Mouse (Mus musculus) myocyte (in vitro differentiated cells): ENCODE measurements around the gene Iqub. TPM values are rescaled to one million over a fixed set of nuclear protein-coding genes. Genes with fewer than 3 reads are reported as not detected.

Experiments
- H3K27me3 ChIP-seq: one replicate; pipeline ENCODE4 v1.6.1; 2011; ENCODE audit not compliant: control insufficient read depth, insufficient read depth, insufficient read length
- H3K36me3 ChIP-seq: one replicate; pipeline ENCODE4 v1.6.1; 2011; ENCODE audit not compliant: control insufficient read depth, insufficient read depth
- H3K4me2 ChIP-seq: one replicate; pipeline ENCODE4 v1.6.1; 2011; ENCODE audit warnings: low read depth, control low read depth
- H3K4me3 ChIP-seq: one replicate; pipeline ENCODE4 v1.5.1; 2011; ENCODE audit warnings: mild to moderate bottlenecking, control low read depth, moderate library complexity
- H3K79me2 ChIP-seq: one replicate; pipeline ENCODE4 v1.6.1; 2011; ENCODE audit not compliant: control insufficient read depth, insufficient read depth
- H3ac ChIP-seq: one replicate; pipeline ENCODE4 v1.6.1; 2011; ENCODE audit not compliant: control insufficient read depth, insufficient read length
- CEBPB ChIP-seq: IDR thresholded peaks from 2 replicates; pipeline ENCODE4 v1.6.1; 2011; ENCODE audit warnings: mild to moderate bottlenecking, moderate library complexity; ENCODE audit not compliant: poor library complexity, insufficient read depth, severe bottlenecking
- E2F4 ChIP-seq: IDR thresholded peaks from one replicate; pipeline ENCODE4 v1.6.1; 2011; ENCODE audit warnings: mild to moderate bottlenecking, control low read depth, moderate library complexity; ENCODE audit not compliant: insufficient read depth
- MAX ChIP-seq: IDR thresholded peaks from one replicate; pipeline ENCODE4 v1.6.1; 2011; ENCODE audit warnings: low read depth, mild to moderate bottlenecking, control low read depth
- MYOD1 ChIP-seq, 3 experiments: IDR thresholded peaks; one replicate each; pipeline ENCODE4 v1.6.1; 2011; ENCODE audit warnings: control low read depth in 2 of 3, low read depth in 2 of 3, mild to moderate bottlenecking in 2 of 3, moderate library complexity in 1 of 3; ENCODE audit not compliant: insufficient read length in 2 of 3, control insufficient read depth in 1 of 3
- MYOG ChIP-seq, 3 experiments: IDR thresholded peaks; one replicate each; pipeline ENCODE4 v1.6.1; 2011; ENCODE audit warnings: control low read depth in 2 of 3, low read depth in 2 of 3, mild to moderate bottlenecking in 2 of 3; ENCODE audit not compliant: insufficient read length in 2 of 3, control insufficient read depth in 1 of 3, insufficient read depth in 1 of 3
- POLR2A ChIP-seq: IDR thresholded peaks from one replicate; pipeline ENCODE4 v1.6.1; 2011; ENCODE audit warnings: low read depth, mild to moderate bottlenecking, control low read depth, moderate library complexity; ENCODE audit not compliant: insufficient read length
- POLR2AphosphoS2 ChIP-seq: IDR thresholded peaks from one replicate; pipeline ENCODE4 v1.6.1; 2011; ENCODE audit warnings: low read depth, control low read depth; ENCODE audit not compliant: insufficient read length
- REST ChIP-seq: IDR thresholded peaks from one replicate; pipeline ENCODE4 v1.6.1; 2011; ENCODE audit warnings: mild to moderate bottlenecking, control low read depth, moderate library complexity; ENCODE audit not compliant: insufficient read depth, insufficient read length
- SRF ChIP-seq: IDR thresholded peaks from one replicate; pipeline ENCODE4 v1.6.1; 2011; ENCODE audit warnings: low read depth; ENCODE audit not compliant: control insufficient read depth, insufficient read length
- TCF12 ChIP-seq: IDR thresholded peaks from one replicate; pipeline ENCODE4 v1.6.1; 2011; ENCODE audit warnings: mild to moderate bottlenecking, control low read depth; ENCODE audit not compliant: poor library complexity, insufficient read depth, severe bottlenecking
- TCF3 ChIP-seq: IDR thresholded peaks from one replicate; pipeline ENCODE4 v1.6.1; 2011; ENCODE audit warnings: low read depth, control low read depth; ENCODE audit not compliant: insufficient read length
- USF1 ChIP-seq: IDR thresholded peaks from one replicate; pipeline ENCODE4 v1.6.1; 2011; ENCODE audit warnings: low read depth, mild to moderate bottlenecking, control low read depth, moderate library complexity
- polyA plus RNA-seq: library from polyadenylated mRNA; unstranded; fragments of >200 nt; fragmentation: generic; extraction: Trizol; gene quantifications from one replicate; pipeline ENCODE4 v1.2.1, GENCODE M21; 2012; ENCODE audit warnings: missing spikeins

The Iqub gene
- polyA plus RNA-seq, 1 experiment = not detected

- Histone ChIP-seq H3K36me3 (no peaks in the 10 kb centered on the region), H3K4me2 (no peak overlapping the region), H3K27me3 (no peaks in the 10 kb centered on the region), H3K4me3 (no peak overlapping the region), H3K79me2 (no peaks in the 10 kb centered on the region), H3ac (no peak overlapping the region)
- no peak for TF ChIP-seq MYOG (IDR thresholded peaks at IDR 0.05; ENCODE audit: control insufficient read depth in 1 of 3, insufficient read depth in 1 of 3, insufficient read length in 2 of 3, low read depth in 2 of 3)
- no peak for TF ChIP-seq POLR2A
- TF ChIP-seq SRF = no peak
- TF ChIP-seq MAX = no peak
- TF ChIP-seq MYOD1 (IDR thresholded peaks at IDR 0.05; ENCODE audit: control insufficient read depth in 1 of 3, insufficient read length in 2 of 3, low read depth in 2 of 3) = no peak
- no peak for TF ChIP-seq CEBPB
- TF ChIP-seq TCF3 = no peak
- no peak for TF ChIP-seq USF1
Observed at GRCm38 (mm10) chr6:24450241-24450640, 64.6 kb downstream of the Iqub start.

GRCm38 (mm10) chr6:24416056-24416455 is 98.8 kb downstream of the Iqub start:
- Histone ChIP-seq H3K4me2 (no peak overlapping the region), H3K79me2 (no peaks in the 10 kb centered on the region), H3K4me3 (no peak overlapping the region), H3K36me3 (no peaks in the 10 kb centered on the region), H3K27me3 (no peaks in the 10 kb centered on the region), H3ac (no peak overlapping the region)
- TF ChIP-seq POLR2A = no peak
- TF ChIP-seq MYOG (IDR thresholded peaks at IDR 0.05; ENCODE audit: control insufficient read depth in 1 of 3, insufficient read depth in 1 of 3, insufficient read length in 2 of 3, low read depth in 2 of 3) = no peak
- TF ChIP-seq USF1 = no peak
- TF ChIP-seq E2F4 = no peak
- TF ChIP-seq SRF = no peak
- TF ChIP-seq TCF3 = no peak
- TF ChIP-seq POLR2AphosphoS2 = no peak
- no peak for TF ChIP-seq TCF12
- no peak for TF ChIP-seq MYOD1 (IDR thresholded peaks at IDR 0.05; ENCODE audit: control insufficient read depth in 1 of 3, insufficient read length in 2 of 3, low read depth in 2 of 3)
- TF ChIP-seq MAX = no peak
- TF ChIP-seq CEBPB = no peak
- no peak for TF ChIP-seq REST

GRCm38 (mm10) chr6:24415500-24415899 is 99.4 kb downstream of the Iqub start:
- Histone ChIP-seq H3K4me3 (no peak overlapping the region), H3K36me3 (no peaks in the 10 kb centered on the region), H3K27me3 (no peaks in the 10 kb centered on the region), H3K4me2 (no peak overlapping the region), H3ac (no peak overlapping the region), H3K79me2 (no peaks in the 10 kb centered on the region)
- TF ChIP-seq USF1 = no peak
- no peak for TF ChIP-seq SRF
- TF ChIP-seq POLR2A = no peak
- no peak for TF ChIP-seq REST

GRCm38 (mm10) chr6:24408573-24409427 is 106.1 kb downstream of the Iqub start:
- Histone ChIP-seq H3K4me3 (no peak overlapping the region), H3K27me3 (no peaks in the 10 kb centered on the region), H3ac (no peak overlapping the region), H3K79me2 (no peaks in the 10 kb centered on the region), H3K4me2 (no peak overlapping the region), H3K36me3 (no peaks in the 10 kb centered on the region)
- TF ChIP-seq POLR2AphosphoS2 (no peak), TCF3 (no peak), SRF (no peak), MYOG (IDR thresholded peaks at IDR 0.05; ENCODE audit: control insufficient read depth in 1 of 3, insufficient read depth in 1 of 3, insufficient read length in 2 of 3, low read depth in 2 of 3) (no peak), CEBPB (no peak), USF1 (no peak)

GRCm38 (mm10) chr6:24407743-24408142 is 107.1 kb downstream of the Iqub start:
- Histone ChIP-seq H3K27me3 (no peaks in the 10 kb centered on the region), H3K36me3 (no peaks in the 10 kb centered on the region), H3ac (no peak overlapping the region), H3K4me3 (no peak overlapping the region), H3K79me2 (no peaks in the 10 kb centered on the region), H3K4me2 (no peak overlapping the region)
- no peak for TF ChIP-seq CEBPB
- TF ChIP-seq TCF3 = no peak
- TF ChIP-seq POLR2A = no peak
- TF ChIP-seq MYOD1 (IDR thresholded peaks at IDR 0.05; ENCODE audit: control insufficient read depth in 1 of 3, insufficient read length in 2 of 3, low read depth in 2 of 3) = no peak
- no peak for TF ChIP-seq SRF
